Mouse (Mus musculus): Measurements from ENCODE around the gene Gm29609. TPM values are rescaled to one million over a fixed set of nuclear protein-coding genes. Genes with fewer than 3 reads are reported as not detected.

The Gm29609 gene
- total RNA-seq, 1 experiment from 2014 or later = 2.8 TPM

DNA sequence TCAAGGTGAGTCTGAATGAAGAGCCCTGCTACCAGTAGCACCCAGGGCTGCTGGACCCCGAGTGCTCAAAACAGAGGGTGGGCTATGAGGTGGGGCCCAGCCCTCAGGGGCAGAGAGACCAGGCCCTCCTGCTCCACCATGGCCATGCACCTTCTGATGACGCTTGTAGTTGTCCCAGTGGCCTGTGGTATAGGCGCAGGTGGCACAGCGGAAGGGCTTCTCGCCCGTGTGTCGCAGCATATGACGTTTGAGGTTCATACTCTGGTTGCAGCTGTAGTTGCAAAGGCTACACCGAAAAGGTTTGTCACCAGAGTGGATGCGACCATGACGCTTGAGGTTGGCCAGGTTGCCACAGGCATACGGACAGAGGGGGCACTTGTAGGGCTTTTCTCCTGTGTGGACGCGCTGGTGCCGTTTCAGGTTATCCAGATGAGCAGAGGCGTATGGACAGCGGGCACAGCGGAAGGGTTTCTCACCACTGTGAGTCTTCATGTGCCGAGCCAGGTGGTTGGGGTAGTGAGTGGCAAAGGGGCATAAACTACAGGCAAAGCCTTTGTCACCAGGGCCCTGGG is 19.7 kb upstream of the Gm29609 start:
- no peak for ATAC-seq (ENCODE audit: extremely low read depth, insufficient number of reproducible peaks, low FRiP score, poor library complexity, severe bottlenecking)

DNA sequence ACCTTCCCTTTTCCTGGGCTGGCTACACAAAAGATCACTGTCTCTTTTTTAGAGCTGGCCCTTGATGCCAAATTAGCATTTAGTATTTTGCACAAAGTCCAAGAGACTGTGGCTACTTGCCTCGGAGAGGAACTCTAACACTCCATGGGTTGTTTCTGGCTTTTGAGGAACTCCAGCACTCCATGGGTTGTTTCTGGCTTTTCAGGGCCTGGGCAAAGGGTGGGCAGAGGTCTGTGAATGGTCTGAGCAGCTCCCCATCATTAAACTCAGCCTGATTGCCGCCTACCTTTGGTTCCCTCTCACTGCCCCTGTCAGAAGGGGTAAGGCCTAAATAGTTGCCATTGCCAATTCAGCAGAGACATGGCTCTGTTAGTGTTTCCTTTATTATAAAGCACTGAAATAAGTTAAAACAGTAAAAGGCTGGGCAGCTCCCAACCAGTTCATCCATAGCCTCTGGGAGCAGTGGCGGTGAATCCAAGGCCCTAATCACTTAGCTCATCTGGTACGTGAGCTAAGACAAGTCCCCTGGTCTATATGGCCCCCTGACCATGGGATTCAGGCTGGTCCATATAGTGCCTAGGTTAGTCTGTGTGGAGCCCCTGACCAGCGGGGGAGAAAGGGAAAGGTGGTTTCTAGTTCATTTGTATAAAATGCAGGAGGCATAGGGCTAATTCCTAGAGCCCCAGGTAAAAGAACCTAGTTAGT is 19.1 kb upstream of the Gm29609 start:
- no peak for ATAC-seq (ENCODE audit: extremely low read depth, insufficient number of reproducible peaks, low FRiP score, poor library complexity, severe bottlenecking)

DNA sequence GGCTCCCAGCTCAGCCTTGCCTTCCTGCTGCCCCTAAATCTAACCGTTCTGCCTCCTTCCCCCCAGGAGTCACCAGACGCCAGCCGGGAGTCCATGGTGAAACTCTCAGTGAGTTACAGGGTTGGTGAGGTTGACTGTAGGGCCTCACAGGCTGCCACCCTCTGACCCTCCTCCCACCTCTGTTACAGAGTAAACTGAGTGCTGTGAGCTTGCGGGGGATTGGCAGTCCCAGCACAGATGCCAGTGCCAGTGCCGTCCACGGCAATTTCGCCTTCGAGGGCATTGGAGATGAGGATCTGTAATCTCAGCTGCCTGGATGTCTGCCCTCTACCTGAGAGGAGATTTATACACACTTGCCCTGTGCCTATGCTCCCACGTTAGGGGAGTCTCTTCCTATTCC is 18.5 kb upstream of the Gm29609 start:
- no peak for ATAC-seq (ENCODE audit: extremely low read depth, insufficient number of reproducible peaks, low FRiP score, poor library complexity, severe bottlenecking)

DNA sequence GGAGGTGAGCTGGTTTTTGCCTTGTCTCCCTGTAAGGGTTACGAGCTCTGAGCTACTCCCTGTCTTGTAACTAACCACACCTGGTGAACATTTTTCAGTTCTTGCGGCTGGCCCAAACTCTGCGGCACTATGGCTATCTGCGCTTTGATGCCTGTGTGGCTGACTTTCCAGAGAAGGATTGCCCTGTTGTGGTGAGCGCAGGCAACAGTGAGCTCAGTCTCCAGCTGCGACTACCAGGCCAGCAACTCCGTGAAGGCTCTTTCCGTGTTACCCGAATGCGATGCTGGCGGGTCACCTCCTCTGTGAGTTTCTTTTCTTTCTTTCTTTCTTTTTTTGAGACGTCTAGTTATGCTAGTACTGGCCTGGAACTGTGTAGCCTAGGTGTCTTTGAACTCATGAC is 17.4 kb upstream of the Gm29609 start:
- ATAC-seq (ENCODE audit: extremely low read depth, insufficient number of reproducible peaks, low FRiP score, poor library complexity, severe bottlenecking) = no peak

DNA sequence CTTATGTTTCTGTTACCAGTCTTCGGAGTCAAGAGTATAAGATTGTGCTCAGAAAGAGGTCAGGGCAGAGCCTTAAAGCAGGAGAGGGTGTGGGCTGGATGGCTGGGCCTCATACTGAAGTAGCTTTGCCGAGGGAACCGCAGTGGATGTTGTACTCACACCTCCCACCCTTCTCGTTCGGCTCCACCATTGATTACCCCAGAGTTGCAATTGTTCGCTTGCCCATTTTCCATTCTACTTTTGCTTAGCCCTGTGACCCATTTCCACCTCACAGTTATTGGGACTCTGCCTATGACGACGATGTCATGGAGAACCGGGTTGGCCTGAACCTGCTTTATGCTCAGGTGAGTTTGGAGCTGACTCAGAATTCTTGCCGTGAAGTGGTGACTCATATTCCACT is 16.5 kb upstream of the Gm29609 start:
- no peak for ATAC-seq (ENCODE audit: extremely low read depth, insufficient number of reproducible peaks, low FRiP score, poor library complexity, severe bottlenecking)

DNA sequence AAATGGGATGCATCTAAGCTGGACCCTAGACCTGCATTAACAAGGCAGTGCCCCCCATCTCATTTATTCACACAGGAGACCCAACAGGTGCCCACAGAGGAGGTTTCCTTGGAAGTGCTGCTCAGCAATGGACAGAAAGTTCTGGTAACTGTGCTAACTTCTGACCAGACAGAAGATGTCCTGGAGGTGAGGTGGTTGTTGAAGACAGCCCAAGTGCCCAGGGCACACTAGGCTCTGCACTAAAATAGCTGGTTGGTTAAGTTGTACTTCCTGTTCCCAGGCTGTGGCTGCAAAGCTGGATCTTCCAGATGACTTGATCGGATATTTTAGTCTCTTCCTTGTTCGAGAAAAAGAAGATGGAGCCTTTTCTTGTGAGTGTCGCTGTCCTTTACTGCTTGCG is 16.0 kb upstream of the Gm29609 start:
- ATAC-seq (ENCODE audit: extremely low read depth, insufficient number of reproducible peaks, low FRiP score, poor library complexity, severe bottlenecking) = no peak

DNA sequence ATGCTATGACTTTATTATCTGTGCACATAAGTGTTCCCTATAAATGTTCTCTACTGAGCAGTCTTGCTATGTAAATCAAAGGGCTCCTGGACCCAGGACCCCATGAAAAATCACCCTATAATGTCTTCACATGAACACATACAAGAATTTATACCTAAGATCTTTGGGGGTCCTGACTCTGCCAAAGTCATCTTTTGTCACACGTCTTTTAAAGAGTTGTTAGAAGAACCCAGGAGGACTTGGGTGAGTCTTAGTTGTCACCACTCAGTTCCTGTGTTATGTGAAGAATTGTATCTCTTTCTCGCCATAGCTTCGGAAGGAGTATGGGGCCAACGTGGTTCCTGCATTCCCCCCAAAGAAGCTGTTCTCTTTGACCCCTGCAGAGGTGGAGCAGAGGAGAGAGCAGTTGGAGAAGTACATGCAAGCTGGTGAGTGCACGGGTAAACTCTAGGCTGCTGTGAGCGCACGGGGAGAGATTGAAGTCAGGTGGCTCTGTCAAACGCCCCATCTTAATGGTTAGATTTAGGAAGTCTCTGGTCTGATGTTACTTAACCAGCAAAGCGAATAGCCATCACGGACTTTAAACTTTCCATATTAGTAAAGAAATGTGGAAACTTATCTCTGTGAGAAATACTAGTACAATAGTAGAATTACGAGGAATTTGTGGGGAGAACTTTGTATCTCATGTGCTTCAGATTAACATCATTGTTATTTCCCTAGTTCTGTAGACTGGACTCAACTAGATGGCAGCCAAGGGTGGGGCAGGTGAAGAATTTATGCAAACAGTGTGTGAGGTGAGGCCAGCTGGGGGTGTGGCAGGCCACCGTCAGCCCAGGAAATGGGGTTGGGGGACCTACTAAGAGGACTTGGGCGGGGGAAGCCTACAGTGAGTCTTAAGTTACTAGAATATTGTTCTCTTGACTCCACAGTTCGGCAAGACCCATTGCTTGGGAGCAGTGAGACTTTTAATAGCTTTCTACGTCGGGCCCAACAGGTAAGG is 15.1 kb upstream of the Gm29609 start:
- ATAC-seq (ENCODE audit: extremely low read depth, insufficient number of reproducible peaks, low FRiP score, poor library complexity, severe bottlenecking) = no peak

DNA sequence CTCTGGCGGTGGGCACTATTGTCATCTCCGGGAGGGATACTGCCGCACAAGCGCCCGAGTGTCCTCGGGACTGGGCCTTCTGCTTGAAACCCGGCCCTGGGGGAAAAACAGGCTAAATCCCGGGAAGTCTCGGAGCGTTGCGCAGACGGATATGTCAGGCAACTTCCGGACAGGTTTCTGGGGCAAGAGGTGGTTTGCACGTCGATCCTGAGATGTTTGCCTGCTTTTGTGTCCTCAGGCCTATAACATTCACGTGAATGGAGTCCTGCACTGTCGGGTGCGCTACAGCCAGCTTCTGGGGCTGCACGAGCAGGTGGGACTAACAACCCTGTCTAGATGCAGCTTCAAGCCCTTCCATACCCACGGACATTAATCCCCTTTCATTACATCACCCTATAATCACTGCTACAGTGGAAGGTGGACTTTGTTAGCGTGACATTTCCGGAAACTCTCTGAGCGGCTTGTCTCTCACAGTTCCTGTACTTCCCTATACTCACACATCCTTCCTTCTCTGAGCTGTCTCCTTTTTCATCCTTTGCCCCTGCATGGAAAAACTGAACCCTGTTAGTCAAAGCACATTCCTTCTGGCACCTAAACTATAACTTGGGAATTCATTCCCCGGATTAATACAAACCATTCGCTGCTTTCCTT is 14.0 kb upstream of the Gm29609 start:
- no peak for ATAC-seq (ENCODE audit: extremely low read depth, insufficient number of reproducible peaks, low FRiP score, poor library complexity, severe bottlenecking)

DNA sequence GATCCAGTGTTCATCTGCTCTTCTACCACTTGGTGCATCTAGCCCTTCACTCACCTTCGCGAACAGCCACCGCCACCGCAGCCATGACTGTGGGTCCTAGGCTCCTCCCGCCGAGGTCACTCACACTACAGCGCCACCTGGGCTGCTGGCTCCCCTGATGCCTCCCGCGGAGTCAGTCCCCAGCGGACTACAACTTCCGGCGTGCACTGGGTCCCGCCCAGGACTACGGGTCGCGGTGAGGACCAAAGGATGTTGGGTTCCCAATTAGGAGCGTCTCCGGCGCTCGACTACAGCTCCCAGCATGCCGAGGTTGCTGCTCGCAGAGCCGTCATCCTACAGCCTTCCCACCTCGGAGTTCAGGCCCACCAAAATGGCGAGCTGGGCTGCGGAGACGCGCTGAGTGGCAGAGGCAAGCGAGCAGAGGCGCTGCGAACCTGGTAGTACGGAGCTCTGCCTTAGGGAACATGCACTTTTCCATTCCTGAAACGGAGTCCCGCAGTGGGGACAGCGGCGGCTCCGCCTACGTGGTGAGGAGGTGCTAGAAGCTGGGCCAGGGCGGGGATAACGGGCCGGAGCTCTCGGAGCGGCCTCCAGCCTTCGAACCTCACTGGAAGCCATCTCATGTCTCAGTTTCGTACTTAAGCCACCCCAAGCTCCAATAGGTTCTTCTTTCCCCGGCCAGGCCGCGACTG is 13.4 kb upstream of the Gm29609 start, which contains the start of the genes Snx17 and Eif2b4:
Snx17 (plus strand) TSS at position 289 of the 692 bp plus-strand sequence.
Eif2b4 (minus strand) TSS at position 492 of the 692 bp plus-strand sequence.
- ATAC-seq (ENCODE audit: extremely low read depth, insufficient number of reproducible peaks, low FRiP score, poor library complexity, severe bottlenecking) = peak; percentile 95

DNA sequence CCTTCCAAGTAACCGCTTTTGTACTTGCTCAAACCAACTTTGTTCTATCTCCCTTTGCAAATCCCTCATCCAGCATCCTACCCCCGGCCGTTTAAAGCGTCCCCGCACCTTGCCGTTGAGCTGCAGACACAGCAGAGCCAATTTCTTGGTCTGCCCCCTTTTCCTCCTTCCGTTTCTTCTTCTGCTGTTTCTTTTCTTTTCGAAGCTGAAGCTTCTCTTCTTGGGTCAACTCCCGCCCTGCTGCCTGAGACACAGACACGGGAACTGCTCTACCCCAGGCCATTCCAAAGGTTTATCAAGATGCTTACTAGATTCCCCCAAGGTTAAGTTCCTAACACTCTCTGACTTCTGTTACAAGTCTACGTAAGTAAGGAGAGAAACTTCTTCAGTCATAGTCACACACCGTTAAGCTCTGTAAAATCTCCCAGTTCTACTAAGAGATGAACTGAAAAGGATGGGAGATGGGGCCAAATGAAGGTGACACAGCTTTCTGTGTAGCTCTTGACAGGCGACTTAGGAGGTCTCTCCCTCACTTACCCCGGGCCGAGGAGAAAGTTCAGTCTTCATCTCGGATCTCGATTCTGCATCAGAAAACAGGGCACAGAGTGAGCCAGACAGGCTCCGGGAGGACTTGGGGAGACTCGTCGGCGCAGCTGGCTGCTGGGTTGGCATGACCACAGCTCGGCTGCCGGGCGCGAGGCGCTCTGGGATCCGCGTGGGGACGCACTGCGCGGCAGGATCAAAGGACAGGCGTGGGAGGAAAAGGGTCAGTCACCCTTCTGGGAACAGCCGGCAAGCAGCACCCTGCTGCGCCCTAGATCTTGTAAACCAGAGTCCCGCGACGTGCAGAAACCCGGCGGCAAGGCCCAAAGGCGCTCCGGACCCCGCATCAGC is 12.6 kb upstream of the Gm29609 start:
- ATAC-seq (ENCODE audit: extremely low read depth, insufficient number of reproducible peaks, low FRiP score, poor library complexity, severe bottlenecking) = no peak

DNA sequence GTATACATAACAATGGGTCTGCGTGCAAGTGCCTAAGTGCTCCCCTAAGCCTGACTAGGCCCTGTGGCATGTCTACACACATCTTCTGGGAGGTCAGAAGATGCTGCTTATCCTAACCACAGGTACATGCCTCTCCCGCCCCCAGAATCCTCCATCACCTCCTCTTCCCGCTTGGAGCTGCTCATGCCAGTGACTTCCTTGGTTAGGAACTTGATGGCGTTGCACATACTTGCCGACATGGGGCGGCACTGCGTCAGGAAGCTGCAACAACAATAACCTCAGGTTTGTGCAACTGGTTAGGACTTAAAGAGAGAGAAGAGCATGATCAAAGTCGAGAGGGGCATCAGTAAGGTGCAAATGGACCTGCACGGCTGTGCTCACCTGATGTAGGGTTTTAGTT is 10.5 kb upstream of the Gm29609 start:
- ATAC-seq (ENCODE audit: extremely low read depth, insufficient number of reproducible peaks, low FRiP score, poor library complexity, severe bottlenecking) = no peak

DNA sequence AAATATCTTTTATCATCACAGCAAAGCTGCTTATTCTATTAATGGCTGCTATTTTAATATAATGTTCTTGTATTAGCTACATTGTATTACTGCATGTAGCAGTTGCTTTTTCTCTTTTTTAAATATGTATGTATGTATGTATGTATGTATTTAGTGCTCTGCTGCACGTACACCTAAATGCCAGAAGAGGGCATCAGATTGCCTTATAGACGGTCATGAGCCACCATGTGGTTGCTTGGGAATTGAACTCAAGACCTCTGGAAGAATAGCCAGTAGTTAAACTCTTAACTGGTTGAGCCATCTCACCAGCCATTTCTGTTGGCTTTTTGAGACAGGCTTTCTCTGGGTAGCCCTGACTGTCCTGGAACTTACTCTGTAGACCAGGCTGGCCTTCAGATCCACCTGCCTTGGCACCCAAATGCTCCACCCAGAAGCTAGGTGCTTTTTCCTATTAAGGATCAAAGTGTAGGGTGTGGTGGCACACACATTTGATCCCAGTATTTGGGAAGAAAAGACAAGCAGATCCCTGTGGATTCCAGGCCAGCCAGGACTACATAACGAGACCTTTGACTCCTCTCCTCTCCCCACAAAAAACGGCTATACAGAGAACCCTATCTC is 8.6 kb upstream of the Gm29609 start:
- ATAC-seq (ENCODE audit: extremely low read depth, insufficient number of reproducible peaks, low FRiP score, poor library complexity, severe bottlenecking) = no peak

DNA sequence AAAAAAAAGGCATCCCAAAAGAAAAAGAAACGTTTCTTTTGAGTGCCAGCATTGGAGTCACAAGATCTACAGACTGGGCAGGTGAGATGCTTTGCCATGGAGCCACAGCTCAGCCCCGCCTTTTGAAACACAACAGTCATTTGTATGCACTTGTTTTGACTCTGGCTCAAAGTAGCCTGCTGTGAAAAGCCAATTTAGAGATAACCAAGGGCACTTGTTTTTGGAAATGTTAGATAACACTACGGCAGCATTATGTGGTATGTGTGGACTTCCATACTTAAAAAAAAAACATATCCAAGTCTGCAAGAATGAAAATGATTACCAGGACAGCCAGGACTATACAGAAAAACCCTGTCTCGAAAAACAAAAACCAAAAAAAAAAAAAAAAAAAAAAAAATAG is 4.0 kb upstream of the Gm29609 start:
- no peak for ATAC-seq (ENCODE audit: extremely low read depth, insufficient number of reproducible peaks, low FRiP score, poor library complexity, severe bottlenecking)

DNA sequence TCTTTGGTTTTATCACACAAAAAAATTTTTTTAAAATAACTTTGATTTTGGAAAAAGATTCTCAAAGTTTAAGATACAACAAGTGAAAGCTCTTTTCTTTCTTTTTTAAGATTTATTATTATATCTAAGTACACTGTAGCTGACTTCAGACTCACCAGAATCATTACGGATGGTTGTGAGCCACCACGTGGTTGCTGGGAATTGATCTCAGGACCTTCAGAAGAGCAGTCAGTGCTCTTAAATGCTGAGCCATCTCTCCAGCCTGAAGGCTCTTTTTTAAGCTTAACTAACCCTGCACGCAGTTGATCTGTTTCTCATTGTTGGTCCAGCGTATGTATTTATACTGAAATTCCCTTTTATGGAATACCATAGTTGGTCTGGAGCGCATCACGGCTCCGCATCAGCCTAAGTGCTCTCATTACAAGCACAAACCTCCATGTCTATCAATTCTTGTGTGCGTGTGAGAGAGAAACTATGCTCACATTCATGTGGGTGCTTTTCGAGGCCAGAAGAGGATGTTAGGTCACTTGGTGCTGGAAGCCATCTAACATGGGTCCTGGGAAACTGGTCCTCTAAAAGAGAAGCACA is 1.6 kb upstream of the Gm29609 start:
- ATAC-seq (ENCODE audit: extremely low read depth, insufficient number of reproducible peaks, low FRiP score, poor library complexity, severe bottlenecking) = no peak

DNA sequence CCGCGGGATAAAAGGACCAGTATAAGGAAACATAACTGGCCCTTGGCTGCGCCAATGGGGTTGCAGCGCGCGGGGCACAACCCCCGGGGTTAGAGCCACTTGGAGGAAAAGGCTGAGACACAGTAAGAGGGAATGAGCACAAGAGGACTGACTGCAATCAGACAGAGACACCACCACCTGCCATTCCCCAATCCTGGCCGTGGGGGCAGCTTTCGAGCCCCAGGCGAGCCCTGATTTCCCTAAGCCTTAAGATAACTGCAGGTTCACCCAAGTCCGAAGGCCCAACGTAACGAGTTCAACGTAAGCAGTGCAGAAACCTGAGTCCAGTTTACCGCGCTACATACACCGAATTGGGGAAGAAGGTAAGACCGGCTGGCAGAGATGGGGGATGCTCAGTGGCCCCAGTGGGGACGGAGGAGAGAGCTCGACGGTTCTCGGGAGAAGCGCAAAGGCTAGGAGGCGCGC is 378 bp downstream of the Gm29609 start:
- ATAC-seq (ENCODE audit: extremely low read depth, insufficient number of reproducible peaks, low FRiP score, poor library complexity, severe bottlenecking) = no peak; the same call in 1 of the 2 replicates

DNA sequence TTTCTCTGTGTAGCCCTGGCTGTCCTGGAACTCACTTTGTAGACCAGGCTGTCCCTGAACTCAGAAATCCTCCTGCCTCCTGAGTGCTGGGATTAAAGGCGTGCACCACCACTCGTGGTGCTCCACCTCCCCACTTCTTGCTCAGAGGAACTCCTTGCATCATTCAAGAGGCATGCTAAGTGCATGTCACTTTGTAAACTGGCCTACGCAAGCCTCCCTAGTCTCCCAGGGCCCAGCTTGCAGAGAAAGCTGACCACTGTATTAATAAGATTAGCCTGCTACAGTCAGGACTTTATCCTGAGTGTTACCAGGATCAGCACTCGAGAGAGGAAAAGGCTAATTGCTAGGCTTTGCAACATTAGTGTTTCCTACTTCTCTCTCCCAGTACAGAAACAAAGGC is 11.1 kb downstream of the Gm29609 start:
- ATAC-seq (ENCODE audit: extremely low read depth, insufficient number of reproducible peaks, low FRiP score, poor library complexity, severe bottlenecking) = no peak

DNA sequence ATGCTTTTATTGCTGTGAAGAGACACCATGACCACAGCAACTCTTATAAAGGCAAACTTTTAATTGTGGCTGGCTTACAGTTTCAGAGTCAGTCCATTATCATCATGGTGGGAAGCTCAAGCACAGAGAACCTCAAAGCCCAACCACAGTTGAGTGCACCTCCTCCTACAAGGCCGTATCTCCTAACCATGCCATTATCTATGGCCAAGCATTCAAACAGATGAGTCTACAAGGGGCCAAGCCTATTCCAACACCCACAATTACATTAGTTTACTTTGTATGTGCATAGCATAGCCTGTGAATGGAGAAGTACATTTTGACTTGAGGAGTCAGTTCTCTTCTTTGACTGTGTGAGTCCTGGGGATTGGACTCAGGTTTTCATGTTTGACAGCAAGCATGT is 14.8 kb downstream of the Gm29609 start:
- ATAC-seq (ENCODE audit: extremely low read depth, insufficient number of reproducible peaks, low FRiP score, poor library complexity, severe bottlenecking) = no peak
